Mouse (Mus musculus): ENCODE data around the gene Slc25a3.

Slc25a3 gene

DNA sequence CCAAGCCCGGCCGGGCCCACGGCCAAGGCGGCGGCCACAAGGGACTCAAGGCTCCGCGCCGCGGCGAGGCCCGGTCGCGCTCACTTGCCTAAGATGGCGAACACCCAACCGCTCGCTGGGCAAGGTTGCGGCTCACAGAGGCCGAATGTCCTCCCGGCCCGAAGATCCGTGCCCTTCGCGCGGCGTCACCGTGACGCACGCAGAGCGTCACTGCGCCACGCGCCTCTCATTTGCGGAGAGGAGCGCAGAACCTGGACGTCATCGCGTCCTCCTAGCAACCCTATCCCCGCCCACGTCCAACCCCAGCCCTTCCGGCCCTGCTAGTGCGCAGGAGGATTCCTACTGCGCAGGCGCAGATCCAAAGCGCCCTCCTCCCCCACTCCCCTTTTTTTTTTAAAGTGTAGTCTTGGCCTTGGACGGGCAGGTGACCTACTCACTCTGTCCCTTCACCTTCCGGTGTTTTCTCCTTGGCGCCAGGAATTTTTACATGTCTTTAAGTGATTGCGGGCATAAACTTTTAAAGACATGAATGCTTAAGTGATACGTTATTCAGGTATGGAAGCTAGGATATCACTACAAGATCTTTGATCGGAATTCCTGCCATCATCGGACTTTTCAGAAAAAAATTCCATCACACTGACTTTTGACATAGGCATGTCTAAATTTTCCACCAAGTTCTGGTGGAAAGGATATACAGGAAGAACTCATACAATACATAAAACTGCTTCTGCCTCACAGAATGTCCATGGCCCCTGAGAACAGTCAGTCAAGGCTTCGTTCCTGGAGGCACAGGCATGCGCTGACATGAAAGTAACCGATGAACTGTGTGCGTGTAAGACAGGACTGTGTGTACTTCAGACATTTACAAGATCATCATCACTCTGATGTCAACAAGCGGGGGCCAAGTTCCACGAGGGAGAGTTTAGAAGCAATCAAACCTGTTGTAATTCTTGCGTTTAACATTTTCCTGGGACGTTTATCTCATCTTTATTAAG, at the start of gene Slc25a3:
Gene Slc25a3, minus strand, starts transcription at position 232 of the 995 bp plus-strand sequence.
- DNase-seq, result peak; percentile 97

DNA sequence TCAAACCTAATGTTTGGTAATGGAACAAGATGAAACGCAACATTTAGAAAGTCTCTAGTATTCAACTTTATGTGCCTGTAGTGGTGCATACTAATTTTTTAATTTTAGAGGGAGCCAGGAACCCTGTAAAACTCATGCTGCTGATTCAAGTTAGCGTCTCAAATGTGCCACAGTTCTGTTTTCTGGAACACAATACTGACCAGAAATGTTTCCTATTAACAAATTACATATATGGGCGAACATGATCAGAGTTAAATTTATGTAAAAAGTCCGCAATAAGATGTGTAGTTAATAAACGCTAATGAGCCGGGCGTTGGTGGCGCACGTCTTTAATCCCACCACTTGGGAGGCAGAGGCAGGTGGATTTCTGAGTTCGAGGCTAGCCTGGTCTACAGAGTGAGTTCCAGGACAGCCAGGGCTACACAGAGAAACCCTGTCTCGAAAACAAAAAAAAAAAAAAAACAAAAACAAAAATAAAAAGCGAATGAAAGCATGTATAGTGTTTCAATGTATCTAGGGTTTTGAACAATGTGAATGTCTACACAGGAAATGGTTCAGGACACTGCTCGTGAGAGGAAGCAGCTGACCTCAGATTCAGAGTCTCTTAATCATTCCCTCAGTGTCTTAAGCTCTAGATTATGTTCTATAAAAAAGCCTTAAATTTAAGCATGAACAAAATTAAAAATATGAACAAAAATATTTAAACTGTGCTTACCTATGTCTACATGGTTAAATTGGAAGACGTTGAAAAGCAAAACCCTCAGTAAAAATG, 48.7 kb upstream of the Slc25a3 start:
- no peak for DNase-seq

DNA sequence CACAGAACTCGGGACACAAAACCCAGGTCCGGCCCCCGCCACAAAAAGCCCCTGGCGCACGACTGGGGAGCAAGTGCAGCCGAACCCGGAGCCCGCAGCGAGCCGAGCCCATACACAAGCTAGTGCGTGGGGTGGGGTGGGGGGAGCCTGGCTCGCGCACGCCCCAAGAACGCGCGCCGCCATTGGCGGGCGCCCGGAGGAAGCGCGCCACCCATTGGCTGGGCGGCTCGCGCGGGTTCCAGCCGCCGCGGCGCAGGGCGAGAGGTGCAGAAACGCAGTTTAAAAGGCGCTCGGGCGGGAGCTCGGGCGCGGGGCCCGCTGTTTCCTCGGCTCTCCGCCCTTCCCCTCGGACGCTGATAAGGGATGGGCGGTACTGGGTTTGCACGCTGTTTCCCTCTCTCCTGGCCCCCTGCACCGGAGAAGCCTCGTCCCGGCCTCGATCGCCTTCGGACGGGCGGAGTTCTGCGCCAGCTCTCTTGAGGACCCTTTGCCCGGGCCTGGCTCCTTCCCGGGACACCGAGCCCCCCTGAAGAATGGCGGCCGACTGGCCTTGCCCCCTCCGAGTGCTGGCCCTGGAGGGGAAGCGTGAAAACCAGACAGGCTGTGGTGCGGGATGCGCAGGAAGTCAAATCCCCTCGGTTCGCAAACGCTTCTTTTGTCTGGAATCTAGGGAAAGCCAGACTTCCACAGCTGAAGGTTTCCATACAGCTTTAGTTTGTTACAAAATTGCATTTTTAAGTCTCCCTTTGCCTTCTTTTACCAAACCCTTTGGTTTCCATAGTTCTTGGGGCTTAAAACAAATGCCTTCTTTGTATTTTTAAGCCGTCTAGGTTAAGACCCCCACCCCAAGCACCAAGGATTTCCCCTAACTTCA, 47.8 kb upstream of the Slc25a3 start:
- DNase-seq, result peak; percentile 97

DNA sequence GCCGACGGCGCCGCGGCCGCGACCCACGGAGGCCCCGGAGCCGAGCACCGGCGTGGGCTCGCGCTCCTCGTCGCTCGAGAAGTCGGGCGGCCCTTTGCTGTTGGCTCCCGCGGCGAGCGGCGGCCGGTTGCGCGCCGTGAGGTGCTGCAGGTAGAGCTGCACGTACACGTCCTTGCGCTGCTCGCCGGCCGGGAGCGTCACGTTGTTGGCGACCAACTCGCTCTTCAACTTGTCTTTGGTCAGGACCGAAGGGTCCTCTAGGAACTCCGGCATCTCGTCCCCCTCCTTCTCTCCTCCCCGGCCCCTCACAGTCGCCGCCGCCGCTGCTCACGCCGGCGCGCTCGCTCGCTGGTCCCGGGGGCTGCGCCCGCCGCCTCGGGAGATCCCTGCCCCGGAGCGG, 47.2 kb upstream of the Slc25a3 start:
- no peak for DNase-seq

DNA sequence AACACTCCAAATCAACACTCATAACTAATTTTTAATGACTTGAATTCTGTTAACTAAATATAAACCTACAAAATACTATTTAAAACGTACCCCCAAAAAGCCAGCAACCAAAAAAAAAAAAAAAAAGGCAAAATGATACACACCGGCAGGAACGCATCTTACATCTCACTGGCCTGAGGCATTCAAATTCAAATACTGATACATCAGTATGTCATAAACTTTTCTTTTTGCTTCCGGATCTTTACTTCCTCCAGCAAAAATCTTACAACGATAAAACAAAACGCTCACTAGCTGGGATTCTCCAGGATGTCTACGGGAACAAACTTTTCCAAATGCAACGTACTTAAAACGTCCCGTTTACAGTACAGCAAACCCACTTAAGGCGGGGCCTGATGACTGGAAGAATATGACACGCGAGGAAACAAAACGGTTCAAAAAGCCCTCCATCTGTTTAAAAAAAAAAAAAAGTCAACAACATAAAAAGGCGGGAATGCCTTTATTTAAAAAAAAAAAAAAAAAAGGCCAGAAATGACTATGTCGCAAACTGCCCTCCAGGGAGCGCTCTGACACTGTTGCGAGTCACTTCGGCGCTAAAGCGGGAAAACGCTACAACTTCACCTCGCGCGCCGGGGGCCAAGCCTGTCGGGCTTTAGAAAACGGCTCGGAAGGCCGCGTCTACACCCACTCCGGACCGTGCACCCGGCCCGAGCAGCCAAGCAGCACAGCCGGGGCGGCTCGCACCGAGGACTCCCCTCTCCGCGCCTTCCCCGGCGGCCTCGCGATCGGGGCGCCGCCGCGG, 46.5 kb upstream of the Slc25a3 start:
- DNase-seq, result peak; percentile 86

DNA sequence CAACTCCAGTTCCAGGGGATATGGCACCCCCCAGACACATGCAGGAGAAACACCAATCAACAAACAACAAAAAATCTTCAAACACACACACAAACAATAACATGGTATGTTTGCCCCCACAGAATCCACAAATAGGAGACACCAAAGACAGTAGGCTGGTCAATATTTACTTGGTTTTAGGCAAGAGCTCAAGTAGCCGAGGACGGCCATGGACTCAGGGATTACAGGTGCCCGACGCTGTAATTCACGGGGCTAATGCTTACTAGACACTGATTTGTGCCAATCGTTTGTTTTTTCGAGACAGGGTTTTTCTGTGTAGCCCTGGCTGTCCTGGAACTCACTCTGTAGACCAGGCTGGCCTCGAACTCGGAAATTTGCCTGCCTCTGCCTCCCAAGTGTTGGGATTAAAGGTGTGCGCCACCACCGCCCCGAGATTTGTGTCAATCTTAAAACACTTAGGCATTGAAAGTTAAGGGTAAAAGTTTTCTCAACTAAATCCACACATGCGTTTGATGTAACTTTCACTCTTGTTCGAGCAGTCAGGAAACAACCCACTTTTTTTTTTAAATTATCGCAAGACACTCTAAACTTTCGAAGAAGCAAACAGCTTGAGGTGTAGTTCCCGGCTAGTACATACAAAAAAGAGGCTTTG, 45.7 kb upstream of the Slc25a3 start:
- DNase-seq, result no peak

DNA sequence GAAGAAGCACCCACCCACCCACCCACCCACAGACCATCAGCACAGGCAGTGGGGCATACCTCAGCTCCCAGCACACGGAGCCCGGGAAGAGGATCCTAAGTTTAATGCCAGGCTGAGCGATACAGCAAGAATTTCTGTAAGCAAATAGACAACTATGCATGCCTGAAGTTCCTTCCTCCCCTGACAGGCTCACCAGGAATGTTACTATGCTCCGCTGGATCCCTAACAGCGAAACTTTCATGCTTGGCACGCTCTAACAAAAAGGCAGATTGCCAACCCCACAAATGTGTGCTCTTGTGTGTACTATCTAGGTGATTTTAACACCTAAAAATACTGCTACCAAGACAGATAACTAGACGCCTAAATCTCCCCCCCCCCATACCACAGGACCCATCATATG, 43.5 kb upstream of the Slc25a3 start:
- no peak for DNase-seq

DNA sequence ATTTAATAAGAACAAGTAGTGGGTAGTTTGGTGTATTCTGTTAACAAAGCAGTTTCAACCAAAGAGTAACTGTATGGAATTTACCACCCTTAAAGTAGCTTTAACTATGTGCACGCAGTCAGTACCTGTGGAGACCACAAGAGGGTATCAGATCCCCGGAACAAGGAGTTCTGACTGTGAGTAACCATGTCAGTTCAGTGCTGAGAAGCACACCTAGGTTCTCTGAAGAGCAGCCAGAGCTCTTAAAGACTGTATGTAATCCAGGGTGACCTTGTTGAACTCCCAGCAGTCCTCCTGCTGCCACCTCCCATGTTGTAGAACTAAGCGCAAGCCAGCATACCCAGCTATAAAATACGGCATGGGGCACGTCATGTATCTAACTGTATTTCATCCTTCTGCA, 43.0 kb upstream of the Slc25a3 start:
- peak; percentile 71 for DNase-seq

DNA sequence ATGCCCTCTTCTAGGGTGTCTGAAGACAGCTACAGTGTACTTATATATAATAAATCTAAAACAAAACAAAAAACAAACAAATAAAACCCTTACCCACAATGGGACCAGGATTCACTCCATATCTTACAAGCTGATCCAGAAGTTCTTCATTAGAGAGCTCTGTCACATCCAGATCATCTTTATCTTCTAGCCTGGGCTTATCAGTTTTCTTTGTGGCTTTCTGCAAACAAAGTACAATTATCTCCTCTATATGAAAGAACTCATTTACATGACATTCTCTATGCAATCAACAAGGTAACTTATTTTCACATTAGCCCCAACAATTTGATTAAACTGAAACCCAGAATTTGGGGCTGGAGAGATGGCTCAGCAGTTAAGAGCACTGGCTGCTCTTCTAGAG, 42.0 kb upstream of the Slc25a3 start:
- DNase-seq, result no peak

DNA sequence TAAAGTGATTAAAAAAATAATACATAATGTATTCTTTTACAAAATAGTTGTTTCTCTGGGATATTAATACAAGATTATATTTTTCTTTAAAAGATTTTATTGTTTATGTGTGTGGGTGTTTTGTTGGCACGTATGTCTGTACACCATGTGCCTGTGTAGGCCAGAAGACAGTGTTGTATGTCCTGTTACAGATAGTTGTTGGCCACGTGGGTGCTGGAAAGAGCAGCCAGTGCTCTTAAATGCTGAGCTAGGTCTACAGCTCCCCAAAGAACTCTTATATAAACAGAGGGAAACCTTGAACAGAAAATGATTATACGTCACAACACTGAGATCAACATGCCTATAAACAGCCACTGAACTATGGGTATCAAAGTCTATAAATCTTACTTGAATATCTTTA, 40.6 kb upstream of the Slc25a3 start:
- DNase-seq, result no peak

DNA sequence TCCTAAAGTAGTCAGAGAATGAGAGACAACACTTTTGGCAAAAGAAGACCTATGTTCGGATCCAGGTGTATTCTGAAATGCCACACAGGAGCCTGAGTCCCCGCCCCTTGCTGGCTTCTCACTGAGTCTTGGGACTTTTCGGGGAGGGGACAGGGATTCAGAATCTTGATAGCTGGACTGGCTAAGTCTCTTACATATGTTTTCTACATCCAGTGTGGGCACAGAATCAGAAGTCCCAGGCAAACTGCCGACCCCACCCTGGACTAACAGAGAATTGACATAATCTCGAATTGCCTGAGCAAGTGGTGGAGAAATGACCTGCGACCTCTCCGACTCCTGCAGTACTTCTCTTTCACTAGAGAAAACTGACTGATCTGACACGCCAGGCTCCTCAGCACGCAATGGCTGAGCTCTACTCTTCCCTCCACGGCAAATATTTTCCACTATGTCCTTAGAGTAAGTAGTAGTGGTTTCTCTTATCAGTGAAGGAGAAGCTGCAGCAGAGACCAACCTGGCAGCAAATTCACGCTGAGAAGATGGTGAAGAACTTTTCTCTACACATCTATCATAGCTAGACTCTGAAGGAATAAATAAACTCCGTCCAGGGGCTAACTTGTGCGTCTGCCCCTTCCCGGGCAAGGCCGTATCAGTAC, 38.8 kb upstream of the Slc25a3 start:
- DNase-seq, result no peak

DNA sequence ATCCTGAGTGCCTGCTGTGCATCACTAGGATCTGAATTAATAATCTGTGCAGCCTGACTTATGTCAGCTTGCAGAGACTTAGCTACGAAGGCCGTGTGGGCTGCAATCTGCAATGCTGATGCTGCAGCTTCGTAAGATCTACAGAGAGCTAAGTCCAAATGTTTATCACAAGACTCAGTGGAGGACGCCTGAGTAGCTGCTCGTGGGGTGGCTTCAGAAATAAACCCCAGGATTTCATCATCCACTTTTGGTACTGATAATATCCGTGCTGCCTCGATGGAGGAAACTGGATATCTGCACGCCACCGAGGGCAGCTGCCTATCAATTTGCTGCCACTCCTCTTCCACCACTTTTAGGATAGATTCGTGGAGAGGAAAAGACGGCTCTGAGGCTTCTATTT, 38.2 kb upstream of the Slc25a3 start:
- no peak for DNase-seq

DNA sequence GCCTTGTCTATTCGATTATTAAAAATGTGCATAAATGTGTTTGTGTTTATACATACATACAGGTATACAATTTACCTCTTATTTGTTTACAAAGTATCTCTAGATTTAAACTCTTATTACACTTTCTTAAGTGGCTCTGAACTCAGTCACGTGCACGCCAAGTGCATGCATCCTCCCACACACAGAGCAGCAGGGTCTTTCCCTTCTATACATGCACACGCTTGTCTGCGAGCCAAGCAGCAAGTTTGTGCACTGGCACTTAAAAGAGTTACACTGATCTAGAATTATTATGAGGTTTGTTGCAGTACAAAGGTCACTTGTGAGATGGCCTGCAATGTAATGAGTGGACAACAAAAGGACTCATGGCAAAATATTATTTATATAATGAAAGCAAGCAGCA, 37.1 kb upstream of the Slc25a3 start:
- no peak for DNase-seq

DNA sequence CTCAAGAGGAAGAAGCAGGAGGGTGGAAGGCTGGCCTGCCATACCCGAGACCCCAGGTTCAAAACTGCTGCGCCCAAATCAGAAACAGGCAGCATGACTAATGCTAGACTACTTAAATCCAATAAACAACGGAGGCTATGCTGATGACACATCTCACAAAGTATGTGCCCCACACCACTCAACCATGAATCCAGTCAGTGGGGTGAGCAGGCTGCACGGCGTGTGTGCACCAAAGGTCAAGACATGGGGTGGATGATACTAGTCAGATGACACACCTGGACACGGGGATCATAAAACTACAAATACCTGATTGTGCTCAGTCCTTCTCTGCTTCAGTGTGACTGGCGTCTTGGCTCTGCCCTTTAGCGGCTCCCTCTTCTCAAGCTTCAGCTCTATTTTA, 34.6 kb upstream of the Slc25a3 start:
- DNase-seq, result no peak

DNA sequence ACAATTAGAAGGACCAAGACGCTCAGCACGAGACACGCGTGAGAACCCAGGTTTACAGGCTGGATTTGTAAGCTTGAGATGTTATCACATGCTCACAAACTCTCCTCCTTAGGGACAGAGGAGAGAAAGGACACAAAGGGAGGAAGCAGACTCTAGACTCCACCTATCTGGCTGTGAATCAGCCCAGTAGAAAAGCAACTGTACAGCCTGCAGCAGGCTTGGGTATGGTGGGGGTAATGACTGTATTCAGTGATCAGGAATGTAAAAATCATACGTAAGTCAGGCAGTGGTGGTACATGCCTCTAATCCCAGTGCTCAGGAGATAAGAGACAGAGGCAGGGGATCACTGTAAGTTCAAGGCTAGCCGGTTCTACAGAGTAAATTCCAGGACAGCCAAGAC, 32.5 kb upstream of the Slc25a3 start:
- DNase-seq, result no peak

DNA sequence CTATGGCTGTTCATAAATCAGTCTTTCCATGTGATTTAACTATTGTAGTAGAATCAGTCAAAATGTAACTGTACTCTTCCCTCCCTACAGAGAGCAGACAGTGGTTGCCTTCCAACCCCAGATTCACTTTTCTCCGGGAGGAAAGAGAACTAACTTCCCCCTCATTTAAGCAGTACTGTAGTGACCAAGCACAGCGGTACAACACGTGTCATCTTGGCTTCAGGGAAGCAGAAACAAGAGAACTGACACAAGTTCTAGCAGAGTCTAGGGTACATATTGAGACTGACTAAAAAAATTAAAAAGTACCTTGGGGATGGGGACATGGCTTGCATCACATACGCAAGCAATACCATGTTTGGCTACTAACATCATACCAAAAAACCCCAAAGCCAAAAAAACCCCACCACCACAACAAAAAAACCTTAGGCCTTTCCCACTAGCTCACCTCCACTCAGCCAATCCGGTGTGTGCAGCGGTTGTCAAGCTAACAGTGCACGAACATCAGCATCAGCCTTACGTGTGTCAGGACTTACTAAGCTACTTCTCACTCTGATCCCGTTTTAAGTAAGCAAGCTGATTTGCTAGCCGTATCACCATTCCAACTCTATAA, 30.1 kb upstream of the Slc25a3 start:
- DNase-seq, result no peak

DNA sequence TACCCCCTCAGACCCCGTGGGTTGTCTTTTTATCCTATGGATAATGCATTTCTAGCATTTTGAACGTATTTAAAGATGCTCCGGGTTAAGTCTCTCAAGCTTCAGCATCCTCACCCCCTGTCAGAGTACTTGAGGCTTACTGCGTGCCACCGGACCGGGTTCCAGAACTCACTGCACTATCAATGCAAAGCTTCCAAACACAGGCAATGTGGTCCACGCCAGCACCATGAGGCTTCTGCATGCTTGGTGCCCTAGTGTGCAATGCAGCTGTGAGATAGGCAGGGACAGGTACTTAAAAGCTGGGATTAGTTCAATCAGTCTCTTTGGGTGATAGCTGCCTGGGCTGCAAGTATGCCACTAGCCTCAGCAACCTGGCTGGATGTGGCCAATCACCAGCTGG, 21.6 kb upstream of the Slc25a3 start:
- DNase-seq, result no peak

DNA sequence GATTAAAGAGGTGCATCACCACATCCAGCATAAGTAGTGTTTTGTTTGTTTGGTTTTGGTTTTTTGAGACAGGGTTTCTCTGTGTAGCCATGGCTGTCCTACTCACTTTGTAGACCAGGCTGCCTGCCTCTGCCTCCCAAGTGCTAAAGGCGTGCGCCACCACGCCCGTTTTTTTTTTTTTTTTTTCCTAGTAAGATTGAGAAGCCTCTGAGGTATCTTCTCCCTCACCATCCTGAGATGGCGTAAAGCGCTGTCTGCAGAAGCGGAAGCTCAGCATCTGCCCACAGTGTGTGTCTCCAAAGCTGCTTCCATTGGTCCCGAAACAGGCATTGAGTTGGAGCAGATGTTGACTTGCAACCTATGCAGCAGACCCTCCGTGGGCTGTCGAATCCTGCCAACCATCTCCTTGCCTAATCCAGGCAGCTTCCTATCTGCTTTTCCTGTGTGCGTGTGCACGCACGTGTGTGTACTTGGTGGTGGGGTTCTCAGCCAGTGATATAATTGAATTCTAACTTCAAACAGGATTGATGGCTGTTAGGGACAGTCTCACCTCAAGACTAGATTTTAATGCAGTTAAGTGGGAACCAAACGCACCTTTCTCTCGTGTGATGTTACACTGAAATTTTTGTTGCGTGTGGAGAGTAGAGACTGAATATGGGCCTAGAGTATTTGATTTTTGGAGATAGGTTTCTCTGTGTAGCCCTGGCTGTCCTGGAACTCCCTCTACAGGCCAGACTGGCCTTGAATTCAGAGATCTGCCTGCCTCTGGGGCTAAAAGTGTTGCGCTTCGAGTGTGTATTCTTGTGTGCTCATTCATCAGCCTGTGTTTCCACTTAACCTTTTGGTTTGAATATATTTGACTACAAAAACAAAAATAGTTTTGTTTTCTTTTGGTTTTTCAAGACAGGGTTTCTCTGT, 19.7 kb upstream of the Slc25a3 start:
- no peak for DNase-seq

DNA sequence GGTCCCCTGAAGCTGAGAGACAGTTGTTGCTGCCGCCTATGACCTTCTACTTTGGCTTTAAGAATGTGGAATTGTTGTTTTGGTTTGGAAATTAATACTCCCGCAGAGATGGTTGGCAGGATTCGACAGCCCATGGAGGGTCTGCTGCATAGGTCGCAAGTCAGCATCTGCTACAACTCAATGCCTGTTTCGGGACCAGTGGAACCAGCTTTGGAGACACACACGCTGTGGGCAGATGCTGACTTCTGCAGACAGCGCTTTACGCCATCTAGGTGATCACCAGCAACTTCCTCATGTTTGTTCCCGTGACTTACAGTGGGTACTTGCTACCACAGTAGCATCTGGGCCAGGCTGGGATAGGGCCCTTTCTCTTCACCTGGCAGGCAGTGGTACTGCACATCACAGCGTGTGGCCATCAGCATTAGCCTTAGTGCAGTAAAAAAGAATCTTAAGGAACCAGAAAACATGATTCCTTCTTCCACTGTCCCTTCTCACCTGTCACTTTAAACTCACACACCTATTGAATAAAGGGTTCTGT, 18.9 kb upstream of the Slc25a3 start:
- no peak for DNase-seq

All from kidney, adult 18-20 months (tissue).